Mouse (Mus musculus) E14TG2a.4 (cell line): ENCODE results near the gene Plcb4.

Experiments used
- CTCF ChIP-seq: conservative IDR thresholded peaks from 2 replicates; pipeline ENCODE4 v1.5.1; 2014; ENCODE audit warnings: low read length
- NANOG ChIP-seq: IDR thresholded peaks from 2 replicates; pipeline ENCODE4 v1.6.1; 2014; ENCODE audit warnings: borderline replicate concordance, low read length, mixed read lengths
- POU5F1 ChIP-seq: IDR thresholded peaks from 2 replicates; pipeline ENCODE4 v1.6.1; 2014; ENCODE audit warnings: low read length, borderline replicate concordance

- no peak for TF ChIP-seq CTCF
- no peak for TF ChIP-seq NANOG
- TF ChIP-seq POU5F1, result no peak
These were observed 73.8 kb downstream of the Plcb4 start for GRCm38 (mm10) chr2:135732651-135733050.
